Mouse (Mus musculus) erythroblast, adult 5-6 weeks (primary cell): Measurements from ENCODE around the gene Csk. TPM values are rescaled to one million over a fixed set of nuclear protein-coding genes. Genes with fewer than 3 reads are reported as not detected.

ENCODE experiments used
- total RNA-seq, 2 experiments: library from RNA; stranded (forward) in 1 of 2; stranded (reverse) in 1 of 2; fragments of 150-400 nt in 1 of 2; fragments of 200-764, 138-1000 nt in 1 of 2; gene quantifications; 2 replicates each; pipeline versions ENCODE4 v1.2.3 to v1.2.4; 2015 to 2017; ENCODE audit warnings: low replicate concordance in 2 of 2

Csk gene
- total RNA-seq, 2 experiments from 2014 or later: 40.8 to 44.6 TPM

Other genes with a start within 250 kb of the Csk start
- gene Ppcdc, start 213.5 kb downstream of the Csk start, total RNA-seq (2015; ENCODE audit: low replicate concordance): 1.3 and 4.8 TPM in 2 replicates
- 4.3 and 5.4 TPM in 2 replicates for gene Ppcdc, start 213.5 kb downstream of the Csk start, total RNA-seq (2017; ENCODE audit: low replicate concordance)
- gene Scamp5, start 185.6 kb downstream of the Csk start, total RNA-seq (2015; ENCODE audit: low replicate concordance): 1.0 TPM in 1 of 2 replicates, not detected in the other
- gene Scamp5, start 185.6 kb downstream of the Csk start, total RNA-seq (2017; ENCODE audit: low replicate concordance): 0.14 and 0.17 TPM in 2 replicates
- gene Rpp25, start 149.6 kb downstream of the Csk start, total RNA-seq (2015; ENCODE audit: low replicate concordance): not detected in 2 replicates
- gene Rpp25, start 149.6 kb downstream of the Csk start, total RNA-seq (2017; ENCODE audit: low replicate concordance): not detected in 2 replicates
- 134 and 146 TPM in 2 replicates for gene Cox5a, start 132.4 kb downstream of the Csk start, total RNA-seq (2015; ENCODE audit: low replicate concordance)
- 23.7 and 45.9 TPM in 2 replicates for gene Cox5a, start 132.4 kb downstream of the Csk start, total RNA-seq (2017; ENCODE audit: low replicate concordance)
- gene Fam219b, start 116.1 kb downstream of the Csk start, total RNA-seq (2015; ENCODE audit: low replicate concordance): 0.19 and 0.42 TPM in 2 replicates
- 4.2 and 4.7 TPM in 2 replicates for gene Fam219b, start 116.1 kb downstream of the Csk start, total RNA-seq (2017; ENCODE audit: low replicate concordance)
- gene Mpi, start 100.9 kb downstream of the Csk start, total RNA-seq (2015; ENCODE audit: low replicate concordance): 2.7 and 12.9 TPM in 2 replicates
- gene Mpi, start 100.9 kb downstream of the Csk start, total RNA-seq (2017; ENCODE audit: low replicate concordance): 2.8 and 5.9 TPM in 2 replicates
- gene Scamp2, start 92.7 kb downstream of the Csk start, total RNA-seq (2015; ENCODE audit: low replicate concordance): 25.4 and 27.0 TPM in 2 replicates
- gene Scamp2, start 92.7 kb downstream of the Csk start, total RNA-seq (2017; ENCODE audit: low replicate concordance): 13.1 and 13.7 TPM in 2 replicates
- gene Ulk3, start 64.2 kb downstream of the Csk start, total RNA-seq (2015; ENCODE audit: low replicate concordance): 1.5 TPM in 1 of 2 replicates, not detected in the other
- gene Ulk3, start 64.2 kb downstream of the Csk start, total RNA-seq (2017; ENCODE audit: low replicate concordance): 0.28 TPM in 1 of 2 replicates, not detected in the other
- gene Cplx3, start 47.4 kb downstream of the Csk start, total RNA-seq (2015; ENCODE audit: low replicate concordance): not detected in 2 replicates
- gene Cplx3, start 47.4 kb downstream of the Csk start, total RNA-seq (2017; ENCODE audit: low replicate concordance): 0.34 TPM in 1 of 2 replicates, not detected in the other
- not detected in 2 replicates for gene Lman1l, start 32.9 kb downstream of the Csk start, total RNA-seq (2015; ENCODE audit: low replicate concordance)
- not detected in 2 replicates for gene Lman1l, start 32.9 kb downstream of the Csk start, total RNA-seq (2017; ENCODE audit: low replicate concordance)
- not detected in 2 replicates for gene Cyp1a2, start 30.1 kb upstream of the Csk start, total RNA-seq (2015; ENCODE audit: low replicate concordance)
- not detected in 2 replicates for gene Cyp1a2, start 30.1 kb upstream of the Csk start, total RNA-seq (2017; ENCODE audit: low replicate concordance)
- not detected in 2 replicates for gene Cyp1a1, start 34.3 kb upstream of the Csk start, total RNA-seq (2015; ENCODE audit: low replicate concordance)
- not detected in 2 replicates for gene Cyp1a1, start 34.3 kb upstream of the Csk start, total RNA-seq (2017; ENCODE audit: low replicate concordance)
- 2.9 and 3.3 TPM in 2 replicates for gene Edc3, start 54.9 kb upstream of the Csk start, total RNA-seq (2015; ENCODE audit: low replicate concordance)
- 1.5 and 6.7 TPM in 2 replicates for gene Edc3, start 54.9 kb upstream of the Csk start, total RNA-seq (2017; ENCODE audit: low replicate concordance)
- 234 and 296 TPM in 2 replicates for gene Clk3, start 112.2 kb upstream of the Csk start, total RNA-seq (2015; ENCODE audit: low replicate concordance)
- gene Clk3, start 112.2 kb upstream of the Csk start, total RNA-seq (2017; ENCODE audit: low replicate concordance): 403 and 420 TPM in 2 replicates
- gene Arid3b, start 183.2 kb upstream of the Csk start, total RNA-seq (2015; ENCODE audit: low replicate concordance): 1.9 and 4.6 TPM in 2 replicates
- 2.5 TPM in 2 replicates for gene Arid3b, start 183.2 kb upstream of the Csk start, total RNA-seq (2017; ENCODE audit: low replicate concordance)